Mouse (Mus musculus): ENCODE results near the gene Otub1. TPM values are rescaled to one million over a fixed set of nuclear protein-coding genes. Genes with fewer than 3 reads are reported as not detected.

The Otub1 gene
- polyA plus RNA-seq, 1 experiment: 64.3 TPM

GRCm38 (mm10) chr19:7185715-7186291, 20.3 kb downstream of the Otub1 start:
- DNase-seq (ENCODE audit: low read depth in 1 of 2, low spot score in 2 of 2): no peak
- Histone ChIP-seq H3K27ac (ENCODE audit: insufficient read depth, low read length) (no peak overlapping the region), H3K4me3 (ENCODE audit: extremely low read depth, insufficient read depth, insufficient read length) (no peak overlapping the region), H3K4me1 (ENCODE audit: control insufficient read depth, insufficient read depth, insufficient read length) (no peaks in the 10 kb centered on the region), H3K36me3 (ENCODE audit: control insufficient read depth, insufficient read depth, low read length) (no peaks in the 10 kb centered on the region), H3K27me3 (ENCODE audit: control insufficient read depth, insufficient read depth, low read length) (no peaks in the 10 kb centered on the region; the same call in 1 of the 2 replicates)
- TF ChIP-seq POLR2A (IDR thresholded peaks at IDR 0.05; ENCODE audit: low read depth, low read length) (no peak), CTCF (IDR thresholded peaks at IDR 0.05; ENCODE audit: extremely low read depth, insufficient read depth, insufficient read length, insufficient replicate concordance) (no peak)
- 85% methylated on average over 17 of the region's 18 CpGs for WGBS

GRCm38 (mm10) chr19:7185059-7185458, 21.1 kb downstream of the Otub1 start:
- no peaks in the 10 kb centered on the region for H3K36me3 ChIP-seq (ENCODE audit: control insufficient read depth, insufficient read depth, low read length)
- 91% methylated on average over 4 of the region's 4 CpGs for WGBS
- no peak for DNase-seq (ENCODE audit: low read depth in 1 of 2, low spot score in 2 of 2)
- no peak for TF ChIP-seq POLR2A (IDR thresholded peaks at IDR 0.05; ENCODE audit: low read depth, low read length)
- H3K4me3 ChIP-seq (ENCODE audit: extremely low read depth, insufficient read depth, insufficient read length): no peak overlapping the region
- no peaks in the 10 kb centered on the region; the same call in 1 of the 2 replicates for H3K27me3 ChIP-seq (ENCODE audit: control insufficient read depth, insufficient read depth, low read length)
- H3K27ac ChIP-seq (ENCODE audit: insufficient read depth, low read length): no peak overlapping the region
- no peaks in the 10 kb centered on the region for H3K4me1 ChIP-seq (ENCODE audit: control insufficient read depth, insufficient read depth, insufficient read length)

- no peaks in the 10 kb centered on the region; the same call in 1 of the 2 replicates for H3K27me3 ChIP-seq (ENCODE audit: control insufficient read depth, insufficient read depth, low read length)
- no peak for TF ChIP-seq POLR2A (IDR thresholded peaks at IDR 0.05; ENCODE audit: low read depth, low read length)
- no peak for TF ChIP-seq CTCF (IDR thresholded peaks at IDR 0.05; ENCODE audit: extremely low read depth, insufficient read depth, insufficient read length, insufficient replicate concordance)
- no peaks in the 10 kb centered on the region for H3K4me1 ChIP-seq (ENCODE audit: control insufficient read depth, insufficient read depth, insufficient read length)
- no peak overlapping the region for H3K27ac ChIP-seq (ENCODE audit: insufficient read depth, low read length)
- no peaks in the 10 kb centered on the region for H3K36me3 ChIP-seq (ENCODE audit: control insufficient read depth, insufficient read depth, low read length)
- no peak for DNase-seq (ENCODE audit: low read depth in 1 of 2, low spot score in 2 of 2)
- 94% methylated on average over 11 of the region's 11 CpGs for WGBS
- no peak overlapping the region for H3K4me3 ChIP-seq (ENCODE audit: extremely low read depth, insufficient read depth, insufficient read length)
Measured at GRCm38 (mm10) chr19:7183419-7183818, 22.7 kb downstream of the Otub1 start.

GRCm38 (mm10) chr19:7182273-7182949, 23.7 kb downstream of the Otub1 start:
- no peaks in the 10 kb centered on the region for H3K36me3 ChIP-seq (ENCODE audit: control insufficient read depth, insufficient read depth, low read length)
- TF ChIP-seq POLR2A (IDR thresholded peaks at IDR 0.05; ENCODE audit: low read depth, low read length) (no peak), CTCF (IDR thresholded peaks at IDR 0.05; ENCODE audit: extremely low read depth, insufficient read depth, insufficient read length, insufficient replicate concordance) (no peak)
- no peak overlapping the region for H3K4me3 ChIP-seq (ENCODE audit: extremely low read depth, insufficient read depth, insufficient read length)
- H3K4me1 ChIP-seq (ENCODE audit: control insufficient read depth, insufficient read depth, insufficient read length): no peaks in the 10 kb centered on the region
- no peaks in the 10 kb centered on the region; the same call in 1 of the 2 replicates for H3K27me3 ChIP-seq (ENCODE audit: control insufficient read depth, insufficient read depth, low read length)
- no peak for DNase-seq (ENCODE audit: low read depth in 1 of 2, low spot score in 2 of 2)
- no peak overlapping the region for H3K27ac ChIP-seq (ENCODE audit: insufficient read depth, low read length)
- 14% methylated on average over 23 of the region's 23 CpGs for WGBS

- Histone ChIP-seq H3K36me3 (ENCODE audit: control insufficient read depth, insufficient read depth, low read length) (no peaks in the 10 kb centered on the region), H3K27me3 (ENCODE audit: control insufficient read depth, insufficient read depth, low read length) (no peaks in the 10 kb centered on the region; the same call in 1 of the 2 replicates), H3K4me3 (ENCODE audit: extremely low read depth, insufficient read depth, insufficient read length) (no peak overlapping the region), H3K27ac (ENCODE audit: insufficient read depth, low read length) (no peak overlapping the region), H3K4me1 (ENCODE audit: control insufficient read depth, insufficient read depth, insufficient read length) (no peaks in the 10 kb centered on the region)
- no peak for DNase-seq (ENCODE audit: low read depth in 1 of 2, low spot score in 2 of 2)
- WGBS: 88% methylated on average over 7 of the region's 7 CpGs
- TF ChIP-seq POLR2A (IDR thresholded peaks at IDR 0.05; ENCODE audit: low read depth, low read length) (no peak), CTCF (IDR thresholded peaks at IDR 0.05; ENCODE audit: extremely low read depth, insufficient read depth, insufficient read length, insufficient replicate concordance) (no peak)
Measured at GRCm38 (mm10) chr19:7181496-7181895, 24.6 kb downstream of the Otub1 start.

GRCm38 (mm10) chr19:7180756-7181405, 25.2 kb downstream of the Otub1 start:
- H3K4me3 ChIP-seq (ENCODE audit: extremely low read depth, insufficient read depth, insufficient read length): no peak overlapping the region
- no peak overlapping the region for H3K27ac ChIP-seq (ENCODE audit: insufficient read depth, low read length)
- H3K36me3 ChIP-seq (ENCODE audit: control insufficient read depth, insufficient read depth, low read length): no peaks in the 10 kb centered on the region
- 84% methylated on average over 8 of the region's 8 CpGs for WGBS
- H3K4me1 ChIP-seq (ENCODE audit: control insufficient read depth, insufficient read depth, insufficient read length): no peaks in the 10 kb centered on the region
- no peak for DNase-seq (ENCODE audit: low read depth in 1 of 2, low spot score in 2 of 2)
- no peaks in the 10 kb centered on the region; the same call in 1 of the 2 replicates for H3K27me3 ChIP-seq (ENCODE audit: control insufficient read depth, insufficient read depth, low read length)
- TF ChIP-seq POLR2A (IDR thresholded peaks at IDR 0.05; ENCODE audit: low read depth, low read length): no peak
- no peak for TF ChIP-seq CTCF (IDR thresholded peaks at IDR 0.05; ENCODE audit: extremely low read depth, insufficient read depth, insufficient read length, insufficient replicate concordance)

Data from spleen, adult 2 months (tissue).